In genomic region chr6:49821961-49822870, GRCm38 (mm10) we compare ENCODE assay signal across 9 mouse cellular contexts. TPM values are rescaled to one million over a fixed set of nuclear protein-coding genes. Genes with fewer than 3 reads are reported as not detected.
DNase-seq lines count a peak whose midpoint lies in the region; ATAC-seq lines count a peak whose summit lies in the region.
"Had no signal": no experiment of that assay in that cellular context is flagged by ENCODE, and none has a peak within 500 bp of the region (broad histone marks: within the 10 kb centered on the region; RNA-seq: fewer than 3 reads in every experiment).

TSS of gene Npy (plus strand) at chr6:49822710.

- H3K4me3 ChIP-seq in forebrain, embryonic 16.5 days (replicated peaks; ENCODE audit: low read length) = peak within 1 kb of the TSS; percentile 49
- peak within 1 kb of the TSS; percentile 43 for H3K4me3 ChIP-seq in intestine, embryonic 15.5 days (replicated peaks)
- peak within 1 kb of the TSS; percentile 46 for H3K4me3 ChIP-seq in midbrain, embryonic 11.5 days (ENCODE audit: low read depth, low read length)

- H3K4me2 ChIP-seq in forebrain, embryonic 16.5 days (ENCODE audit: low read length) = peak within 1 kb of the TSS; percentile 76
- H3K4me2 ChIP-seq in intestine, embryonic 15.5 days (replicated peaks) = peak within 1 kb of the TSS; percentile 94
- peak within 1 kb of the TSS; percentile 75 for H3K4me2 ChIP-seq in midbrain, embryonic 11.5 days

- H3K9ac ChIP-seq in forebrain, embryonic 16.5 days (replicated peaks; ENCODE audit: low read depth, low read length) = peak within 1 kb of the TSS; percentile 39
- H3K9ac ChIP-seq in intestine, embryonic 15.5 days = no peak within 1 kb of the TSS; the same call in 1 of the 2 replicates
- H3K9ac ChIP-seq in midbrain, embryonic 11.5 days (ENCODE audit: low read length) = peak within 1 kb of the TSS; percentile 59

- DNase-seq in heart, adult 11 months = peak; percentile 86
- no peak for DNase-seq in heart, adult 8-10 months (ENCODE audit: low spot score)
- peak; percentile 14 to 17 for DNase-seq in adrenal gland, postnatal 4 days (ENCODE audit: low spot score in 2 of 2)
- peak; percentile 14 to 47 for DNase-seq in left cerebral cortex, postnatal 36 days (ENCODE audit: low spot score in 2 of 2)
- DNase-seq in midbrain, embryonic 11.5 days (ENCODE audit: low spot score, missing footprints) = peak; percentile 95
- DNase-seq in thymus, postnatal 14 days = peak; percentile 18

- ATAC-seq in forebrain, embryonic 16.5 days = peak; percentile 78
- ATAC-seq in intestine, embryonic 15.5 days = peak; percentile 45; the same call in 1 of the 2 replicates
- peak; percentile 71 for ATAC-seq in midbrain, embryonic 11.5 days (ENCODE audit: low FRiP score)

- H3K9me3 ChIP-seq in forebrain, embryonic 16.5 days (ENCODE audit: control insufficient read depth, low read length) = no peaks in the 10 kb centered on the region
- H3K9me3 ChIP-seq in intestine, embryonic 15.5 days = no peaks in the 10 kb centered on the region
- H3K9me3 ChIP-seq in midbrain, embryonic 11.5 days (ENCODE audit: control insufficient read depth, low read length) = no peaks in the 10 kb centered on the region

- H3K4me1 ChIP-seq in forebrain, embryonic 16.5 days (replicated peaks; ENCODE audit: control insufficient read depth, insufficient read depth, low read length) = peaks cover 12% of the 10 kb centered on the region
- peaks cover 10% of the 10 kb centered on the region for H3K4me1 ChIP-seq in intestine, embryonic 15.5 days (replicated peaks)
- peaks cover 12% of the 10 kb centered on the region for H3K4me1 ChIP-seq in midbrain, embryonic 11.5 days (ENCODE audit: control insufficient read depth, insufficient read depth, low read length)

- H3K27me3 ChIP-seq in forebrain, embryonic 16.5 days (replicated peaks; ENCODE audit: control insufficient read depth, insufficient read depth, low read length) = peaks cover 19% of the 10 kb centered on the region
- peaks cover 39% of the 10 kb centered on the region for H3K27me3 ChIP-seq in intestine, embryonic 15.5 days (replicated peaks)
- peaks cover 33% of the 10 kb centered on the region for H3K27me3 ChIP-seq in midbrain, embryonic 11.5 days (ENCODE audit: control insufficient read depth, insufficient read depth, low read length)

- H3K27ac ChIP-seq in forebrain, embryonic 16.5 days (ENCODE audit: low read length) = no peak within 1 kb of the TSS
- H3K27ac ChIP-seq in intestine, embryonic 15.5 days = no peak within 1 kb of the TSS
- H3K27ac ChIP-seq in midbrain, embryonic 11.5 days (ENCODE audit: low read depth, low read length) = no peak within 1 kb of the TSS

- H3K36me3 ChIP-seq in forebrain, embryonic 16.5 days (ENCODE audit: control insufficient read depth, insufficient read depth) = no peaks in the 10 kb centered on the region
- H3K36me3 ChIP-seq in intestine, embryonic 15.5 days = no peaks in the 10 kb centered on the region
- H3K36me3 ChIP-seq in midbrain, embryonic 11.5 days (ENCODE audit: control insufficient read depth, insufficient read depth, low read length) = no peaks in the 10 kb centered on the region

- intact Hi-C loops in left cerebral cortex, postnatal 36 days (cut with DNase I) = no loop called here

- under 1% methylated on average over 66 of the region's 66 CpGs for WGBS in forebrain, embryonic 16.5 days
- WGBS in intestine, embryonic 15.5 days = under 1% methylated on average over 66 of the region's 66 CpGs
- WGBS in midbrain, embryonic 11.5 days = under 1% methylated on average over 64 of the region's 66 CpGs

RNA-seq across cellular contexts. Expression of gene Npy, which starts in this region (rescaled TPM):
- under 1 TPM in 2 of 4 experiments, not detected in 2; 0.53 to 0.60 TPM for total RNA-seq in heart, adult 8-10 months (2022)
- total RNA-seq in adrenal gland, postnatal 4 days (2021) = 100 to 1,000 TPM; 745 to 759 TPM
- polyA plus RNA-seq in forebrain, embryonic 16.5 days (2015; fragmentation: Nextera tagmentation; extraction: Ambion mirVana) = 165 TPM in 2 replicates
- 16.7 and 25.0 TPM in 2 replicates for polyA plus RNA-seq in intestine, embryonic 15.5 days (2015; fragmentation: Nextera tagmentation; extraction: Ambion mirVana)
- total RNA-seq in left cerebral cortex, postnatal 36 days (2021) = 100 to 1,000 TPM; 201 to 244 TPM
- 2.1 and 3.0 TPM in 2 replicates for polyA plus RNA-seq in midbrain, embryonic 11.5 days (2014; fragmentation: Nextera tagmentation; extraction: Ambion mirVana)
- total RNA-seq: MEL had no signal

Comparison
In these comparisons a context has a peak if more than half of its experiments do, and no peak if none do; other contexts are left out.
1. RNA of gene Npy (total RNA-seq): 745 to 759 TPM in adrenal gland, postnatal 4 days and 201 to 244 TPM in left cerebral cortex, postnatal 36 days; 0.53 to 0.60 TPM in heart, adult 8-10 months; every median in the first group is over 100 times any median in the second.
2. Peak in every context shown above with its lines, with median percentiles within 50 percentile points of each other: ATAC-seq, H3K4me2 ChIP-seq and H3K4me3 ChIP-seq.